Mouse (Mus musculus): ENCODE results near the gene Gstm5.
"Not testable (repeated sequence)": the region's sequence is repeated elsewhere in the genome, so short reads cannot be mapped to it uniquely, and the experiment has no call there.

The Gstm5 gene

DNA sequence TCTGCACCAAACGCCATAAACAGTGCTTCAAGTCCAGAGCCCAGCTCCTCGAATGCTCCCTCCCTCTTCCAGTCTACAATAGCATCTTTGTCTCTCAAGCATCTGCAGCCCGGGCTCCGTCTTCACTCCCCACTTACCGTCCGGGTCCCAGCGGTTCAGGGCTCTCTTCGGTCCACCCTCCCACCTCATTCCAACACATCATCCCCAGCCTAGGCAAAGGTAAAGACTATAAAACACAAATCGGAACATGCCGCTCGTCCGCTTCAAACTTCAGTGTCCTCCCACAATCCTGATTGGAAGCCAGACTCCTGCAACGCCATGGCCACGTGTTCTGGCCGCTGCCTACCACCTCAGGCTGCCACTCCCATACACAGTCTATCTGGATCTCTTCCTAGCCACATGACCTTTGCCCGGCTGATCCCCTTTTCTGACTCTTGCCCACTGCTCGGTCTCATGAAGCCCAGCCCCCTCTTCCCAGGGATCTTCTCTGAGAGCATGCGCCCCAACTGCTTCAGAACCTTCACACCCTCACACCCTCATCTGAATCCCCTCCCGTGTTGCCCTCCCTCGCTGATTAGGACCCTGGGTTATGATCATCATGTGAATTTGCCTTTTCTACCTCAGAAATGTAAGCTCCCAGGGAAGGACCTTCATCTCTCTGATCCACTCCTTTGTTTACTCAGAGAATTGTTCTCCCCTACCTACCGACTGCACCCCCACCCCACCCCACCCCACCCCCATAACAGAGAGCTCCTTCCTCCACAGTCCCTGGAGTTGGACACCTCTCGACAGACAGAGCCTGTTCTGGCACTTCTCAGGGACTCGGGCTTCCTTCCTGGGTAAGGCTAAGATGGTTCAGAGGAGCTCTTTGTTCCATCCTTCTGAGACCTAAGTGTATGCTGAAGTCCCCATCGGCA is 22.0 kb upstream of the Gstm5 start:
- DNase-seq = no peak

DNA sequence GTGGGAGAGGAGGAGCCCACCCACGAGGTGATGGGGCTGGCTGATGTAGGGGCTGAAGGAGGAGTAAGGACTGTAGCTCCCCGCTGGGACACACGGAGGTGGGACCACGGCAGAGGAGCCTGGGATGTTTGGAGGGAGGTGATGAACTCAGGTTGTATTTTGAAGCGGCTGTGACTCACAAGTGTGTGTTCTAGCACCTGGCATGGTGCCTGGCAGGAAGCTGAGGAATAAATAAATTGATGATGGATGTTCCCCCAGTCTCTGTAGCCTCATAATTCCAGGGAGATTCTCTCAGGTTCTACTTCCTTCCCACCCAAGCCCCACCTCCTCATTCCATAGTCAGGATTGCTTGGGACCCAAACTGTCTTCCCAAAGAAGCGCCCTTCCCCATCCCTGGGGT is 20.4 kb upstream of the Gstm5 start:
- no peak for DNase-seq

GRCm38 (mm10) chr3:107877005-107877404 is 18.6 kb upstream of the Gstm5 start, which contains the start of gene Eps8l3:
Gene Eps8l3, plus strand, starts transcription at chr3:107877229.
- no peak for DNase-seq

DNA sequence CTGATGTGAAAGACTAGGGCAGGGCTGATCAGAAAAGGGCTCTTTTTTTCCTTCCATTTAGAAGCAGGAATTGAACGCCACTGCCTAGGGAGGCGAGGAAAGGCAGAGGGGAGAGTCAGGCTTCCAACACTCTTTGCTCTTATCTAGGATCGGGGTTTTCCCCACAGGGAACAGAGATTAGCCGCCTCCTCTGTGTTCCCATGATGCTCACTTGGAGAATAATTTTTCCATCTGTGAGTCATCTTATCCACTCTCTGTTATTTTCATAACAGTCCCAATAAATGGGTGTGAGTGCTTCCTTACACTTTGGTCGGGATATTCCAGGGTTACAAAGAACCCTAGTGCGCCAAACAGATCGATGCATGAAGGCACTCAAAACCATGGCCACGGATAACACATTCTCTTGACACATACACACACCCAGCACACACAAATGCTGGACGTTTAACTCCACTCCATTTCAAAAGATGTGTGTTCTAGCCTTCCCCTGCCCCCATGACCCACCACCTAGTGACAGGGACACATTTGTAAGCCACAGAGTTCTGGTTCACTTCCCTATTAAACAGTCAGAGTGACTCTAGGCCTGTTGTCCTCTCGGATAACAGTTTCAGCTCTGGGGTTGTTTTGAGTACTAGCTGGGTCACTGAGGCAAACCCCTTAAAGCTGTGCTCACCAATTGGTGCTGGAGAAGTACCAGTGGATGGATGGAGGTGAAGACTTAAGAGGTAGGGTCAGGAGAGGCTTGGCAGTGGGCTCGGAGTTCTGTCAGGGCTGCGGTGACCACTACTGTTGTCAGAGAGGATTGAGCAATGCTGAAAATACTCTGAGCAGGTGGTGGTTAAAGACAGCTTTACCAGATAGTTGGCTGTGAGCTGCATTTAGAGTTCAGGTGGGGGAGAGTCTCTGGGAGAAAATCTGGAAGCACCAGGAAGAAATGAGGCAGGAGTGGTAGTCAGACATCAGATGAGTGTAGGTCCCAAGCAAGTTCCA is 17.6 kb upstream of the Gstm5 start:
- DNase-seq = no peak

GRCm38 (mm10) chr3:107887674-107888495 is 7.7 kb upstream of the Gstm5 start:
- DNase-seq = no peak

- DNase-seq = not testable (repeated sequence)
Observed at GRCm38 (mm10) chr3:107889236-107889635, 6.4 kb upstream of the Gstm5 start.

GRCm38 (mm10) chr3:107895194-107895719 is 364 bp upstream of the Gstm5 start:
- no peak for DNase-seq

GRCm38 (mm10) chr3:107898691-107899090 is 3.1 kb downstream of the Gstm5 start:
- DNase-seq = no peak

DNA sequence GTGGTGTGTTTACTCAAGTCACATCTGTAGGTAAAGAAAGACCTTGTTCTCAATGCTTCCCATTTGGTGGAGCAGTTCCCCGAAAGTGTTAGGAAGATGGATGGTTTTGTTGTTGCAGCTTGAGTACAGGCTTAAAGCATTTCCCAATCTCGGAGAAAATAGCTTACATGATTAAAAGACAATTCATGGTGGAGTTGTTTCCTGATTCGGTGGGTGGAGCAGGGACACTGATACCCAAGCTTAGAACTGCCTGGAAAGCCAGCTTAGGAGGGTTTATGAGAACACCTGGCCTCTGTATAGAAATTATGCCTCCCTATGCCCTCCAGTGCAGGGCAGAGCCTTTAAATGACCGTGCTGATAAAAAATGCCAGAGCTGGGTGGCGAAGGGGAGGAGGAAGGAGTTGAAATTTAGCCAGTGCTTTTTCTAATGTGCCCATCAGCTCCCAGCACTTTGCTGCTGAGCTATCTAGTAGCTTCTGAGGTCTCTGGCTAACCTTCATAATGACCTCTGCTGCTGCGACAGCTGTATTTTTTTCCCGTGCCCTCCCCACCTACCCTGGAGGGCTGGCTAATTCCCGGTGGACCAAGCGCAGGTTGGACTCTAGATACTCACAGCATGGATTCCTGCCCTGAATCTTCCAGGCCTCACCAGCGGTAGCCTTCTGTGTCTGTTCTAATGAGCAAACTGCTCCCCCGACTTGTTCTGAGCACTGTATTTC is 5.5 kb downstream of the Gstm5 start:
- no peak for DNase-seq

- DNase-seq = no peak
Observed at GRCm38 (mm10) chr3:107905942-107906341, 10.3 kb downstream of the Gstm5 start.

DNA sequence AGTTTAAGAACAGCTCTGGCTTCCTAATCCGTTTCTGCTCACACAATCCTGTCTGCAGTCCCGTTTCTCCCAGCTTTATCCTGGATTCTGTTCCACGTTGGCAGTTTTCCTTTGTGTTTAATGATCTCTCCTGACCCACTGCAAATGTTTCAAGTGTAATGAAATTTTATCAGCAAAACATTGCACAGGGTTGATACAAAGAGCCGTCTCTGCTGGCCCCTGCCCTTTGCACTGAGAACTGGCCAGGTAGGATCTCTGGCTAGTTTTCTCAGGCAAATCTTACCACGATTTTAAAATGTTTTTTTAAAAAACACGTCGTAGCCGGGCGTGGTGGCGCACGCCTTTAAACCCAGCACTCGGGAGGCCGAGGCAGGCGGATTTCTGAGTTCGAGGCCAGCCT is 21.1 kb downstream of the Gstm5 start:
- no peak for DNase-seq

GRCm38 (mm10) chr3:107917097-107917496 is 21.5 kb downstream of the Gstm5 start:
- DNase-seq = no peak

- DNase-seq = peak in 1 of 2 experiments; percentile 27
Observed at GRCm38 (mm10) chr3:107917783-107918408, 22.3 kb downstream of the Gstm5 start.

- no peak for DNase-seq
Observed at GRCm38 (mm10) chr3:107920348-107920747, 24.7 kb downstream of the Gstm5 start.

DNA sequence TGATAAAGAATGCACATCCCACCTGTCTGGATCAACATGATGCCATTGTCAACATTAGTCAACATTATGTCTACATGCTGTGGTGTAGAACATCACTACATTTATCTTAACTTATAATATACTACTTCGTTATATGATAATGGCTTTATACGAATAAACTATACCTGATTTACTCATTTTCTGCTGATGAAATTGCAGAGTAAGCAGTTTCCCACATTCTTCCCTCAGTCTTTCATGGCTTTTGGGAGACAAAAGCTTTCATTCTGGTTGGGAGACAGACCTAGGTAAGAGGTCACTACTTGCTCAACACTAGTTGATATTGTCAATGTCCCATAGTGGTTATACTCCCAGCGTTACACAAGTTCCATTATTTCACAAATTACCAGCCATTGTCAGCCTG is 29.7 kb downstream of the Gstm5 start:
- no peak for DNase-seq

DNA sequence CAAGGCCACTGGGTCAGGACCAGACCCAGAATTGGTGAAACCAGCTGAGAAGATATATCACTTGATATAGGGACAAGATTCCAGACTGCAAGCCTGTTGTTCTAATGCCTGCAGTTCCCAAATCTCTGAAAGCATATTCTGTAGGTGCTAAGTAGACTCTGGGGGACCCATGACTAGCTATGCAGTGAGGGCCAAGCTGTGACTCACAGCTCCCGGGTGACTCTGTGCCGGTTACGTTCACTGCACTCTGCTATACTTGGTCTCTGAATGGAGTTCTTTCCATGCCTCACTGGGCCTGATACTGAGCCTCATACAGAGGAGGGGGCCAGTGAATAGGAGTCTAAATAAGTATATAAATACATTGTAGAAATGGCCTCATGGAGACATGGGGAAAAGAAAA is 32.2 kb downstream of the Gstm5 start:
- DNase-seq = no peak

DNA sequence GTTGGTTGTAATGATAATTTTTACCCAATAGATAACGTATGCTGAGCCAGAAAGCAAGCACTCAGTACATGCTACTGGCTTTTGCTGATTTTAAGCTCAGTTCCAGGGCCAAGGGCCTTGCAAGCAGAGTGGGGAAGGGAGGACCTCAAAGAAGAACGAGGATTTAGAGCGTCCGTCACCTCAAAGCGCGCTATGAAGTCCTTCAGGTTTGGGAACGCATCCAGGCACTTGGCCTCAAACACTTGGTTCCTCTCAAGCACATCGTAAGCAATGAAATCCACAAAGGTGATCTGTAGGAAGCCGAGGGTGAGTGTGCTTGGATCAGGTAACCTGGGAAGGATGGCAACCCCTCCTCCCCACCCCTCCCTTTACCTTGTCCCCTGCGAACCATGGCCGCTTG is 33.1 kb downstream of the Gstm5 start:
- DNase-seq = no peak

- no peak for DNase-seq
Observed at GRCm38 (mm10) chr3:107929243-107929642, 33.6 kb downstream of the Gstm5 start.

DNA sequence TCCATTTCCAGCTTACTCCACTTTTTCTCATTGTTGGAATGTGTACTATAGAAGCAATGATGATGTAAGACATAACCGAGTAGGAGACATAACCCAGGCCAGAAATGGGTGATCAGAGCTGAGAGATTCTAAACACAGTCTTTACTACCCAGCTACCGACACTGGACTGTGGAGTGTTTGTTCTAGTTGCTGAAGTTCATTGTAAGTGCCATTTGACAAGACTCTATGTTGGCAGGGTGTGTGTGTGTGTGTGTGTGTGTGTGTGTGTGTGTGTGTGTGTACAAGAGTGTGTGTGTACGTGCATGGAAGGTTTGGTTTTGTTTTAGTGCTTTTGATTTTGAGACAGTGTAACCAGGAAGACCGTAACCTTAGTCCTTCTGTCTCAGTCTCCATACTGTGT is 34.1 kb downstream of the Gstm5 start:
- no peak for DNase-seq

DNA sequence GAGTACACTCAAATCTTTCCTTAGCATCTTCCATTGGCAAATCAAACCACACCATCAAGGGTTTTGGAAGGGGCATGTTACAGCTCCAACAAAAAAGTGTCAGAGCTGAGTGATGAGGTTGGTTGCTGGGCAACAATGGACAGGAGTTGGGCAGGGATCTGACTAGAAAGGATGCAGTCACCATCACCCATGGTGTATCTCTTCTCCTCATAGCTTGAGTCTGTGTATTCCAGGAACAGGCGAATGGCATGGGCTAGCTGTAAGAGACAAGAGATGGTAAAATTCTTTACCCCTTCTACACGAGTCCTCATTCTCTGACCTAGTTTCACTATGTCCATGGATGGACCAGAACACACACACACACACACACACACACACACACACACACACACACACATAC is 35.5 kb downstream of the Gstm5 start:
- no peak for DNase-seq

DNA sequence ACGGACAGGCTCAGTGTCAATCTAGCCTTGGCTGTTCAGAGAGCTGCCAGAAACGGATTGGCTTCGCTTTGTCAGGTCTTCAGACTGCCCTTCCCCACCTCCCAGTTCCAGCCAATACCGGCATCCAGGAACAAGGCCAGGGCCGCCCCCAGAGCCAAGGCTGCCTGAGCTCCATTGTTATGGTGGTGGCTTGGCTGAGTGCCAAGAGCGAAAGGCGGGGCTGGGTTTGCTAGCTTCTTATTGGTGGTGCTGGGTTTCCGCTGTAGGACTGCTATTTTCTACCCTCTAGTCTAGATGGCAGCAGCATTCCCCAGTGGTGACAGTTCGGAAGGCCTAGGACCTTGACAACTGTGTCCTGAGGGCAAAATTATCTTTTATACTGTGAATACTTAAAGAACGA is 36.0 kb downstream of the Gstm5 start, which contains the start of gene Gstm7:
Gene Gstm7 (minus strand): TSS at position 148 of the 400 bp plus-strand sequence.
- peak; percentile 69 to 77 for DNase-seq

Measured in spleen, adult 18-20 months (tissue).